Mouse (Mus musculus) lung, embryonic 14.5 days (tissue): Measurements from ENCODE around the gene Adig. TPM values are rescaled to one million over a fixed set of nuclear protein-coding genes. Genes with fewer than 3 reads are reported as not detected.

Experiments
- ATAC-seq: fragments of 200-750 bp; cut with Nextera tagmentation; 2 replicates; pipeline ENCODE4 v1.8.0; 2017; ENCODE audit warnings: mild to moderate bottlenecking, moderate TSS enrichment, moderate library complexity; ENCODE audit not compliant: insufficient read depth
- DNase-seq: peaks from one replicate; pipeline ENCODE4 v3.0.0-alpha.2; 2015
- H3K27ac ChIP-seq: fragments of 300-500 bp; sonication (generic); 2 replicates; pipeline ENCODE4 v1.5.1; 2014; ENCODE audit warnings: low read depth, mild to moderate bottlenecking, moderate library complexity
- H3K27me3 ChIP-seq: fragments of 300-500 bp; sonication (generic); 2 replicates; pipeline ENCODE4 v1.6.1; 2014; ENCODE audit warnings: low read length, control low read depth; ENCODE audit not compliant: insufficient read depth
- H3K36me3 ChIP-seq: fragments of 300-500 bp; sonication (generic); 2 replicates; pipeline ENCODE4 v1.6.1; 2014; ENCODE audit warnings: control low read depth; ENCODE audit not compliant: insufficient read depth
- H3K4me1 ChIP-seq: fragments of 300-500 bp; sonication (generic); 2 replicates; pipeline ENCODE4 v1.6.1; 2014; ENCODE audit warnings: antibody characterized with exemption, control low read depth; ENCODE audit not compliant: insufficient read depth
- H3K4me2 ChIP-seq: fragments of 300-500 bp; sonication (generic); 2 replicates; pipeline ENCODE4 v1.6.1; 2014; ENCODE audit warnings: mild to moderate bottlenecking
- H3K4me3 ChIP-seq: fragments of 300-500 bp; sonication (generic); 2 replicates; pipeline ENCODE4 v1.5.1; 2014; ENCODE audit warnings: low read depth, low read length
- H3K9ac ChIP-seq: fragments of 300-500 bp; sonication (generic); 2 replicates; pipeline ENCODE4 v1.6.1; 2014
- H3K9me3 ChIP-seq: fragments of 300-500 bp; sonication (generic); 2 replicates; pipeline ENCODE4 v1.6.1; 2016; ENCODE audit warnings: low read depth, low read length, control low read depth
- CTCF ChIP-seq: IDR thresholded peaks from 2 replicates; pipeline ENCODE4 v1.5.1; 2016; ENCODE audit warnings: antibody characterized with exemption, low read depth
- WGBS: fragments of 180-500 bp; shearing (Covaris S2); extraction: QIAGEN DNeasy Blood & Tissue Kit; methylation state at CpG from one replicate; pipeline ENCODE4 v1.1.7; 2014; 5-methylcytosine and 5-hydroxymethylcytosine counted together
- polyA plus RNA-seq: library from polyadenylated mRNA; unstranded; fragments of >200 nt; fragmentation: Nextera tagmentation; extraction: Ambion mirVana; gene quantifications from 2 replicates; pipeline ENCODE4 v1.2.1, GENCODE M21; 2014

The Adig gene
- polyA plus RNA-seq: 0.42 TPM in 1 of 2 replicates, not detected in the other

DNA sequence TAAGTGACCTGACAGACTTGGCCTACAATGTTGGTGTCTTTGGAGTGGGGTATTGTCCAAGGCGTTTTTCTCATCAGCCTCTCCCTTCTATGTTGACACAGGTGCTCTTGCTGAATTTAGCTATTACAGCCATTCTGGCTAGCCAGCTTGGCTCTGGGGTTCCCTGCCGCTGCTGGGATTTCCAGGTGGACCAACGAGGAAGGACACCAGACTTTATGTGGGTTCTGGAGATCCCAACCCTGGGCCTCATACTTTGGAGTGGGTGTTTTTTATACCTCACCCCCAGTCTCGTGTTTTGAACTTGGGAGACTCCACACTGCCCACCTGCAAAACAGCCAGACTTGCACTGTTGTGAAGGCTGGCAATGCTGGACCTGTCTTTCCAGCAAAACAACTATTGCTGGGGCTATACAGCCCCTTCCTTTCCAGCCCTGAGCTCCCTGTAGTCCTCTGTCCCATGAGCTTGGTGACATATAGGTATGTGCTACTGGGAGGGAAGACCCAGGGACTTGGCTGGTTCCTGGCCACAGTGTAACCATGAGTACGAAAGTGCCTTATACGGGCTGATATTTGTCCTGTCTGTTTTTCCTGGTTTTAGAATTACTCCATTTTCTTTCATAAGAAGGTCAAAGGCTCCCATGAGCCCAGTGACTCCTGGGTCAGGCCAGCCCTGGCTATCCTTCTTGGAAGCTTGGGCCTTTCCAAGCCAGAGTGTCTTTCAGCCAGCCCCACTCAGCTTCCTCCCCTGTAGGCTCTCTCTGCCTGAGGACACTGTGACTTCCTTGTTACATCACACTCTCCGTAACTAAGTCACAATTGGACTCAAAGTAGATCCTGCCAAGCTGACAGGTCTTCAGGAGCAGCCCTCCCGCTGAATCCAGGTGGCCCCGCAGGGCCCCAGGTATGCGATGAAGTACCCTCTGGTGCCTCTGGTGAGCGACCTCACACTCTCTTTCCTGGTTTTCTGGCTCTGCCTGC, at the start of gene Adig:
Gene Adig (plus strand): TSS at position 777 of the 977 bp plus-strand sequence.
- no peaks in the 10 kb centered on the region for H3K9me3 ChIP-seq
- ATAC-seq: peak; percentile 59
- H3K4me1 ChIP-seq: no peaks in the 10 kb centered on the region
- DNase-seq: peak; percentile 18
- H3K9ac ChIP-seq: no peak within 1 kb of the TSS
- no peaks in the 10 kb centered on the region for H3K27me3 ChIP-seq
- no peak within 1 kb of the TSS for H3K4me2 ChIP-seq
- peaks cover 21% of the 10 kb centered on the region for H3K36me3 ChIP-seq
- TF ChIP-seq CTCF: no peak
- H3K4me3 ChIP-seq: no peak within 1 kb of the TSS
- H3K27ac ChIP-seq: peak within 1 kb of the TSS; percentile 21
- 60% methylated on average over 11 of the region's 11 CpGs for WGBS

DNA sequence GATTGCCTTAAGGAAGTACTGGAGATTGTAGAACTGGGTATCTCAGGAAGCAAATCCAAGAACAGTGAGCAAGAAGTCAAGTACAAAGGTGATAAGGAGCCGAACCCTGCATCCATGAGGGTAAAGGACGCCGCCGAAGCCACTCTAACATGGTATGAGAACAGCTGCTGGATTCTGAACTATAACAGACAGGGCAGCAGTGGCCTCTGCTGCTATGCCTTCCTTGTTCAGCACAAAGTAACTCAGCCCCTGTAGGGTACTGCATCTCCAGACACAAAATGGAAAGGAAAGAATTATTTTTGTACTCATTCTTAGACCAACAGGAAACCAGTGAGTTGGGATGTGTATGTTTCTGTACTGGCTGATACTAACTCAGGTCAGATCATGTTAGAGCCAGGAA, 46.0 kb upstream of the Adig start:
- Histone ChIP-seq H3K4me2 (no peak overlapping the region), H3K27ac (no peak overlapping the region), H3K9ac (no peak overlapping the region), H3K9me3 (no peaks in the 10 kb centered on the region), H3K36me3 (peaks cover 62% of the 10 kb centered on the region), H3K4me1 (no peaks in the 10 kb centered on the region), H3K27me3 (no peaks in the 10 kb centered on the region), H3K4me3 (no peak overlapping the region)
- ATAC-seq (no peak), DNase-seq (no peak)
- WGBS: 93% methylated on average over 4 of the region's 4 CpGs
- no peak for TF ChIP-seq CTCF

DNA sequence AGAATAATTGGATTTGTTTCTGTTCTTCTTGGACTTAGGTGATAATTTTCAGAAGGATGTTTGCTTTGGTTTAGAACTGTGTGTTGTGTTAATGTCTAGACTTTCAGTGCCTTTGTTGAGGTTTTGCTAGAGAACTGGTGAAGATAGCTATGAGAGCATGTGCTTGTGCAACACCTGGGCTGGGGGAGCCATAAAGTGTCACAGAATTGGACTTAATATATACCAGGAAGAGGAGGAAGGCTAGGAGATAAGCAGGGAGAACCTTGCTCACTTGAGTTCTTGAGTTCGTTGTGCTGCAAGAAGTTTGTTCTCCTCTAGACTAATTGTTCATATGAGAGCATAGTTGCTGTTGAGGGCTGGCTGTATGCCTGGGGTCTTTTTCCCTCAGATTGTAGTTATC, 44.8 kb upstream of the Adig start:
- peaks cover 67% of the 10 kb centered on the region for H3K36me3 ChIP-seq
- H3K9me3 ChIP-seq: no peaks in the 10 kb centered on the region
- no peak for TF ChIP-seq CTCF
- no peak overlapping the region for H3K4me2 ChIP-seq
- ATAC-seq: no peak
- H3K4me1 ChIP-seq: no peaks in the 10 kb centered on the region
- no peak for DNase-seq
- H3K4me3 ChIP-seq: no peak overlapping the region
- 89% methylated on average over 1 of the region's 1 CpGs for whole genome bisulfite sequencing
- no peak overlapping the region for H3K9ac ChIP-seq
- no peak overlapping the region for H3K27ac ChIP-seq
- no peaks in the 10 kb centered on the region for H3K27me3 ChIP-seq

DNA sequence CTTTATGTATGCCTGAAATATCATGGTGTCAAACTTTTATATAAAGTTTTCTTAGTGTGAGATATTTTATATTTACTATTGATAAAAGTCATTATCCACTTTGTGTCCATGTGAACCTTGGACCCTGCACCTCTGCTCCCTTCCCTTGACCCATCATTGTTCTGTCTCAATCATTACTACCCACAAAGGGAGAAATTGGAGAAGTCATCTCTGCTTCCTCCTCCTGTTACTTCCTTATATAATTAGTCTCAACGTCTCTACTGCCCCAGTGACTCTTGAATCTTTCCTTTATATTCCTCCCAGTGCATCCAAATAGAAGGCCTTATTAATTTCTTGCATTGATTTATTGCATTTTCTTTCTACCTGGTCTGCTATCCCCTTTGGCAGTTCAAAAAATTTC, 40.0 kb upstream of the Adig start:
- H3K9me3 ChIP-seq: no peaks in the 10 kb centered on the region
- H3K27ac ChIP-seq: no peak overlapping the region
- ATAC-seq (no peak), DNase-seq (no peak)
- H3K36me3 ChIP-seq: peaks cover 68% of the 10 kb centered on the region
- H3K9ac ChIP-seq: no peak overlapping the region
- no peaks in the 10 kb centered on the region for H3K4me1 ChIP-seq
- 76% methylated on average over 1 of the region's 1 CpGs for WGBS
- no peak overlapping the region for H3K4me3 ChIP-seq
- TF ChIP-seq CTCF: no peak
- H3K4me2 ChIP-seq: no peak overlapping the region
- H3K27me3 ChIP-seq: no peaks in the 10 kb centered on the region

DNA sequence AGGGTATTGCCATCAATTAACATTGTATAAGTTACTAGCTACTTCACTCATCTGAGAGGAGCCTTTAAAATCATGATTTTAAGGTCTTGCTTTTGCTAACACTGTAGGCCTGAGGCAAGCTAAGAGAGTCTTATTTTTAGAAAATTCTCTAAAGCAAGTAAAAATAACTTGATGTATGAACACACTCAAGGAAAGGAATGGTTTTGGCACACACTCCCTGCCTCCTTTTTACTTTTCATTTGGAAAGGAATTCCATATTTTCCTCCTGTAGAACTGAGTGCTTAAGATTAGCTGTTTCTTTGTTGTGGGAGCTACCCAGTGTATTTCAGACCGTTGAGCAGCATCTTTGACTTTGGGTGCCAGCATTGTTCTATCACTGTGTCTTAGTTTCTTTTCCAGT, 28.3 kb upstream of the Adig start:
- no peak for TF ChIP-seq CTCF
- no peak for DNase-seq
- ATAC-seq: no peak
- Histone ChIP-seq H3K27ac (no peak overlapping the region), H3K9me3 (no peaks in the 10 kb centered on the region), H3K4me1 (no peaks in the 10 kb centered on the region), H3K4me2 (no peak overlapping the region), H3K36me3 (peaks cover 48% of the 10 kb centered on the region), H3K27me3 (no peaks in the 10 kb centered on the region), H3K9ac (no peak overlapping the region), H3K4me3 (no peak overlapping the region)
- WGBS: 89% methylated on average over 1 of the region's 1 CpGs

DNA sequence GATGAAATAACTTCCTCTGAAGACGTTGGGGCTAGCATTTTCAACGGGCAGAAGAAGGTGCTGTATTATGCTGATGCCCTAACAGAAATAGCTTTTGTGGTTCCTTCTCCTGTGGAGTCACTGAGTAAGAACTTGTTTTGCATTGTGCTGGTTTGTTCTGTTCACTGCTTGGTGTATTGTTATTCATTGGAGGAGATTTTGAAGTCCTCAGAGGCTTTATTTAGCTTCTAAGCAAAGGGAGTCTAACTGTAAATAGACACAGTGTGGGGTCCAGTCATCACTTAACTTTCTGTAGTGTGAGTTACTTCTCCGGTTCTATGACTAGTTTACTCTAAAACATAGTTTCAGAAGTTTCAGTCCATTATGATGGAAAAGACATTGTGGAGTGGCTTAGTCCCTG, 24.8 kb upstream of the Adig start:
- 72% methylated on average over 3 of the region's 3 CpGs for whole genome bisulfite sequencing

DNA sequence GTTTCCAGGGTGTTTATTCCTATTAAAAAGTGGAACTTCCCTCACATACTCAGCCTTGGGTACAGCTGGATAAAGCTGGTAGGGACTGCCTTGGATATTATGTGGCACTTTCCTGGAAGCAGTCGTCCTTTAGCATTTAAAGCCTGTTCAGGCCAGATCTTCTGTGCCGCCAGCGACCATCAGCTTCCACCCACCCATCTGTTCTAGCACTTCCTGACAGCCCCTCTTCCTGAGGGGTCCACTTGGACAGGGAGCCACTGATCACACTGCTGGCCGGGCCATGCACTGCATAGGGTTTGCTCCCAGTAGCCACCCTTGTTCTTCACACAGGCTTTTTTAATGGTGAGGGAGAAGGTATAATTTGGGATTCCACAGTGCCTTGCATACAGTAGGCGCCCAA, 4.0 kb upstream of the Adig start:
- TF ChIP-seq CTCF: no peak

More for the DNA sequence above, 24.8 kb upstream of the Adig start:
- no peak overlapping the region for H3K27ac ChIP-seq
- H3K27me3 ChIP-seq: no peaks in the 10 kb centered on the region
- H3K4me3 ChIP-seq: no peak overlapping the region
- no peaks in the 10 kb centered on the region for H3K9me3 ChIP-seq
- no peak for TF ChIP-seq CTCF
- H3K36me3 ChIP-seq: peaks cover 51% of the 10 kb centered on the region
- no peak overlapping the region for H3K4me2 ChIP-seq
- H3K4me1 ChIP-seq: no peaks in the 10 kb centered on the region
- no peak for ATAC-seq
- H3K9ac ChIP-seq: no peak overlapping the region
- no peak for DNase-seq

More for the DNA sequence above, 4.0 kb upstream of the Adig start:
- ATAC-seq (no peak), DNase-seq (no peak)
- peaks cover 53% of the 10 kb centered on the region for H3K36me3 ChIP-seq
- H3K4me2 ChIP-seq: no peak overlapping the region
- no peaks in the 10 kb centered on the region for H3K9me3 ChIP-seq
- H3K27me3 ChIP-seq: no peaks in the 10 kb centered on the region
- H3K27ac ChIP-seq: no peak overlapping the region
- no peaks in the 10 kb centered on the region for H3K4me1 ChIP-seq
- no peak overlapping the region for H3K9ac ChIP-seq
- H3K4me3 ChIP-seq: no peak overlapping the region
- 74% methylated on average over 5 of the region's 5 CpGs for WGBS
